Mouse (Mus musculus) E14TG2a.4 (cell line): ENCODE data around the gene Ifngr2.

Experiments used
- CTCF ChIP-seq: conservative IDR thresholded peaks from 2 replicates; pipeline ENCODE4 v1.5.1; 2014; ENCODE audit warnings: low read length
- NANOG ChIP-seq: IDR thresholded peaks from 2 replicates; pipeline ENCODE4 v1.6.1; 2014; ENCODE audit warnings: borderline replicate concordance, low read length, mixed read lengths
- POU5F1 ChIP-seq: IDR thresholded peaks from 2 replicates; pipeline ENCODE4 v1.6.1; 2014; ENCODE audit warnings: low read length, borderline replicate concordance

DNA sequence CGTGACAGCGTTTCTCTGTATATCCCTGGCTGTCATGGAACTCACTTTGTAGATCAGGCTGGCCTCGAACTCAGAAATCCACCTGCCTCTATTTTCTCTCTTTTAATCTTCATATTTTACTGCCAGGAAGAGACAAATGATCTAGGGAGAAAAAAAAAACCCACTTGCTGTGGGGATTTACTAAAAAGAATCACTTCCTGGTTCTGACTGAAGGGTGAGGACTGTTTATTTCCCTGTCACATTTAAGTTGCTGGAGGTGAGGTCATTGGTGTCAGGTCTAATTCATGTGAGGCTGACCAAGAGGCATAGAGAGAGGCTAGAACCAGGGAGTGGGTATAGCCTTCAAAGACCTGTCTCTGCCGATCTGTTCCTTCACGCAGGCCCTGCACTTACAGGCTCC, 2.7 kb downstream of the Ifngr2 start:
- TF ChIP-seq CTCF (no peak), POU5F1 (no peak), NANOG (no peak)
